Mouse (Mus musculus) C2C12 (cell line): Measurements from ENCODE around the gene Adam12.

Source experiments
- CTCF ChIP-seq: IDR thresholded peaks from one replicate; pipeline ENCODE4 v1.5.1; 2011; ENCODE audit not compliant: control insufficient read depth, insufficient read depth, insufficient read length
- MAX ChIP-seq: IDR thresholded peaks from one replicate; pipeline ENCODE4 v1.6.1; 2011; ENCODE audit warnings: mild to moderate bottlenecking, control low read depth
- USF1 ChIP-seq: IDR thresholded peaks from one replicate; pipeline ENCODE4 v1.6.1; 2011; ENCODE audit warnings: low read depth, mild to moderate bottlenecking, control low read depth, moderate library complexity

DNA sequence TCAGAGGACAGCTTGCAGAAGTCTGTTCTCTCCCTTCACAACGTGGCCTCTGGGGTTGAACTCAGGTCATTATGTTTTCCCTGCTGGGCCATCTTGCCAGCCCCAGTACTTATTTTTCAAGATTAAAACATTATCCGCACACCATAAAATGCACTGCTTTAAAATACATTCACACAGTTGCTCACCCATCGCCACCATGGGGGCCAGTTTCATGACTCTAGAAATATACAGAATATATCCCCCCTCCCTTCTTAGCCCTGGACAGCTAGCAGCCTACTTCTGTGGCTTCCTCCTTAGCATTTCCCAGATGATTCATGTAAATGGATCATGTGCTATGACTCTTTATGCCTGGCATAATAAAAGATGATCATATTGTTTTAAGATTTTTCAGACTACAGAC is 355.8 kb downstream of the Adam12 start:
- no peak for TF ChIP-seq CTCF
- TF ChIP-seq MAX = no peak
- TF ChIP-seq USF1 = no peak
